Mouse (Mus musculus) brain, embryonic 14.5 days (tissue): Measurements from ENCODE around the gene Lrit2.

Experiments used
- CTCF ChIP-seq: fragments of 200-500 bp; IDR thresholded peaks from 2 replicates; pipeline ENCODE4 v1.5.1; 2012; ENCODE audit warnings: inconsistent platforms, mild to moderate bottlenecking, moderate library complexity, borderline replicate concordance; ENCODE audit not compliant: insufficient read depth, insufficient read length; ENCODE audit errors: extremely low read depth
- POLR2A ChIP-seq: fragments of 200-500 bp; IDR thresholded peaks from 2 replicates; pipeline ENCODE4 v1.6.1; 2012; ENCODE audit warnings: mild to moderate bottlenecking, inconsistent platforms, borderline replicate concordance; ENCODE audit not compliant: poor library complexity, insufficient read depth, insufficient read length, severe bottlenecking; ENCODE audit errors: extremely low read depth

GRCm38 (mm10) chr14:37102484-37102883, 34.8 kb downstream of the Lrit2 start:
- no peak for TF ChIP-seq POLR2A
- TF ChIP-seq CTCF: no peak
